Mouse (Mus musculus) adrenal gland, adult 2 months (tissue): ENCODE results near the gene Mrpl16. TPM values are rescaled to one million over a fixed set of nuclear protein-coding genes. Genes with fewer than 3 reads are reported as not detected.

Source experiments
- polyA plus RNA-seq: library from polyadenylated mRNA; depleted of rRNA; stranded (reverse); fragments of >200 nt; gene quantifications from 2 replicates; pipeline ENCODE4 v1.2.3, GENCODE M21; 2012; rRNA removed
- total RNA-seq, 2 experiments: library from RNA; stranded (reverse); gene quantifications; 2 replicates each; pipeline ENCODE4 v1.2.3; 2021

Mrpl16 gene
- total and polyA plus RNA-seq, 3 experiments: 10.6 to 75.6 (median 56.9) TPM

Other genes with a start within 250 kb of the Mrpl16 start
- 1 to 10 TPM; 1.8 to 4.0 TPM for gene Ms4a4d, start 233.6 kb upstream of the Mrpl16 start, total RNA-seq
- 6.9 and 7.6 TPM in 2 replicates for gene Ms4a4d, start 233.6 kb upstream of the Mrpl16 start, polyA plus RNA-seq
- gene Ms4a6d, start 165.5 kb upstream of the Mrpl16 start, total RNA-seq: 1 to 10 TPM; 6.2 to 6.4 TPM
- 3.8 and 5.4 TPM in 2 replicates for gene Ms4a6d, start 165.5 kb upstream of the Mrpl16 start, polyA plus RNA-seq
- gene Ms4a2, start 146.7 kb upstream of the Mrpl16 start, total RNA-seq: under 1 TPM in 1 of 2 experiments, not detected in 1; 0.17 TPM
- not detected in 2 replicates for gene Ms4a2, start 146.7 kb upstream of the Mrpl16 start, polyA plus RNA-seq
- gene Ms4a3, start 129.5 kb upstream of the Mrpl16 start, total RNA-seq: not detected
- gene Ms4a3, start 129.5 kb upstream of the Mrpl16 start, polyA plus RNA-seq: not detected in 2 replicates
- under 1 TPM in 1 of 2 experiments, not detected in 1; 0.75 TPM for gene Oosp2, start 109.8 kb upstream of the Mrpl16 start, total RNA-seq
- not detected in 2 replicates for gene Oosp2, start 109.8 kb upstream of the Mrpl16 start, polyA plus RNA-seq
- under 1 TPM in 1 of 2 experiments, not detected in 1; 0.66 TPM for gene Oosp1, start 79.2 kb upstream of the Mrpl16 start, total RNA-seq
- not detected in 2 replicates for gene Oosp1, start 79.2 kb upstream of the Mrpl16 start, polyA plus RNA-seq
- not detected for gene Oosp3, start 73.3 kb upstream of the Mrpl16 start, total RNA-seq
- not detected in 2 replicates for gene Oosp3, start 73.3 kb upstream of the Mrpl16 start, polyA plus RNA-seq
- not detected for gene Gif, start 22.8 kb upstream of the Mrpl16 start, total RNA-seq
- not detected in 2 replicates for gene Gif, start 22.8 kb upstream of the Mrpl16 start, polyA plus RNA-seq
- gene Stx3, start 49.0 kb downstream of the Mrpl16 start, total RNA-seq: 1 to 10 TPM; 8.3 to 9.6 TPM
- 9.1 and 9.5 TPM in 2 replicates for gene Stx3, start 49.0 kb downstream of the Mrpl16 start, polyA plus RNA-seq
- gene Olfr1417, start 68.8 kb downstream of the Mrpl16 start, total RNA-seq: not detected
- gene Olfr1417, start 68.8 kb downstream of the Mrpl16 start, polyA plus RNA-seq: not detected in 2 replicates
- gene Olfr1418, start 90.7 kb downstream of the Mrpl16 start, total RNA-seq: not detected
- gene Olfr1418, start 90.7 kb downstream of the Mrpl16 start, polyA plus RNA-seq: not detected in 2 replicates
- not detected for gene Olfr1419, start 104.7 kb downstream of the Mrpl16 start, total RNA-seq
- gene Olfr1419, start 104.7 kb downstream of the Mrpl16 start, polyA plus RNA-seq: not detected in 2 replicates
- gene Olfr1420, start 116.2 kb downstream of the Mrpl16 start, total RNA-seq: not detected
- not detected in 2 replicates for gene Olfr1420, start 116.2 kb downstream of the Mrpl16 start, polyA plus RNA-seq
- gene Patl1, start 142.0 kb downstream of the Mrpl16 start, total RNA-seq: 10 to 100 TPM; 24.2 to 35.3 TPM
- 13.5 and 15.7 TPM in 2 replicates for gene Patl1, start 142.0 kb downstream of the Mrpl16 start, polyA plus RNA-seq
- gene Osbp, start 195.6 kb downstream of the Mrpl16 start, total RNA-seq: 10 to 100 TPM; 80.8 to 86.7 TPM
- 9.6 and 14.0 TPM in 2 replicates for gene Osbp, start 195.6 kb downstream of the Mrpl16 start, polyA plus RNA-seq